Mouse (Mus musculus) brain, embryonic 14.5 days (tissue): ENCODE results near the gene Ube2q2.
"Not testable (repeated sequence)": the region's sequence is repeated elsewhere in the genome, so short reads cannot be mapped to it uniquely, and the experiment has no call there.

Experiments
- CTCF ChIP-seq: fragments of 200-500 bp; IDR thresholded peaks from 2 replicates; pipeline ENCODE4 v1.5.1; 2012; ENCODE audit warnings: inconsistent platforms, mild to moderate bottlenecking, moderate library complexity, borderline replicate concordance; ENCODE audit not compliant: insufficient read depth, insufficient read length; ENCODE audit errors: extremely low read depth
- POLR2A ChIP-seq: fragments of 200-500 bp; IDR thresholded peaks from 2 replicates; pipeline ENCODE4 v1.6.1; 2012; ENCODE audit warnings: mild to moderate bottlenecking, inconsistent platforms, borderline replicate concordance; ENCODE audit not compliant: poor library complexity, insufficient read depth, insufficient read length, severe bottlenecking; ENCODE audit errors: extremely low read depth

DNA sequence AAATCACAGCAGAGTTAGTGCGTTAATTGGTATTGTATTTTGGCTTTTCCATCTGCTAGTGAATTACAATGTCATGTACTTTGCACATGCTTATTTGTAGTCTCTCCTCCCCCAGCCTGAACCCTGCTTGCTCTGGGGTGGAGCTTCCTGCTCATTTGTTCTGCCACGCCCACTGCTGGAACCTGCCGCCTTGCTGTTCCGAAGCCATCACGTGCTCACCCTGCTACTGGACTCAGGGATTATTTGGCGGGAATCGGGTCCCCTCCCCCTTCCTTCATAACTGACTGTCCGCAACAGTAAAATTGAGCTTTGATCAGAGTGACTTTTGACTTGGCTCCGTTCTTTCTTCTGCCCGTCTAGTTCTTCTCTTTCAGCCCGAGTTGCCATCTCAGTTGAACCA is 84.4 kb downstream of the Ube2q2 start:
- not testable (repeated sequence) for TF ChIP-seq CTCF, POLR2A
